Mouse (Mus musculus): ENCODE measurements around the gene Klhl32. TPM values are rescaled to one million over a fixed set of nuclear protein-coding genes. Genes with fewer than 3 reads are reported as not detected.
"Not testable (repeated sequence)": the region's sequence is repeated elsewhere in the genome, so short reads cannot be mapped to it uniquely, and the experiment has no call there.

Gene Klhl32
- polyA plus RNA-seq (2012; ENCODE audit: insufficient read depth, insufficient read length, low replicate concordance, missing spikeins), result not detected in 2 replicates

GRCm38 (mm10) chr4:24850401-24851325, at the start of gene Klhl32:
Gene Klhl32 (minus strand): TSS chr4:24851124.
- Histone ChIP-seq H3K4me3 (ENCODE audit: insufficient read depth, low read depth, low read length) (peak within 1 kb of the TSS; percentile 71), H3K27ac (ENCODE audit: insufficient read depth, low read depth, low read length) (peak within 1 kb of the TSS; percentile 79), H3K4me1 (ENCODE audit: control insufficient read depth, insufficient read depth, low read length) (peaks cover 2% of the 10 kb centered on the region; the same call in 1 of the 2 replicates)
- TF ChIP-seq POLR2A (IDR thresholded peaks at IDR 0.05; ENCODE audit: insufficient read depth, low read depth, low read length) (peak; percentile 65), CTCF (IDR thresholded peaks at IDR 0.05; ENCODE audit: insufficient read depth, low read depth, low read length) (no peak)
- under 1% methylated on average over 63 of the region's 63 CpGs for WGBS

GRCm38 (mm10) chr4:24899146-24899545, 48.2 kb upstream of the Klhl32 start:
- Histone ChIP-seq H3K4me3 (ENCODE audit: insufficient read depth, low read depth, low read length) (no peak overlapping the region), H3K4me1 (ENCODE audit: control insufficient read depth, insufficient read depth, low read length) (no peaks in the 10 kb centered on the region), H3K27ac (ENCODE audit: insufficient read depth, low read depth, low read length) (no peak overlapping the region)
- WGBS, result 21% methylated on average over 4 of the region's 4 CpGs
- no peak for TF ChIP-seq POLR2A (IDR thresholded peaks at IDR 0.05; ENCODE audit: insufficient read depth, low read depth, low read length)
- no peak for TF ChIP-seq CTCF (IDR thresholded peaks at IDR 0.05; ENCODE audit: insufficient read depth, low read depth, low read length)

GRCm38 (mm10) chr4:24898636-24899035, 47.7 kb upstream of the Klhl32 start:
- H3K4me1 ChIP-seq (ENCODE audit: control insufficient read depth, insufficient read depth, low read length), result no peaks in the 10 kb centered on the region
- no peak overlapping the region for H3K27ac ChIP-seq (ENCODE audit: insufficient read depth, low read depth, low read length)
- WGBS, result 20% methylated on average over 8 of the region's 8 CpGs
- TF ChIP-seq POLR2A (IDR thresholded peaks at IDR 0.05; ENCODE audit: insufficient read depth, low read depth, low read length), result no peak
- no peak for TF ChIP-seq CTCF (IDR thresholded peaks at IDR 0.05; ENCODE audit: insufficient read depth, low read depth, low read length)
- peak overlapping the region; percentile 37 for H3K4me3 ChIP-seq (ENCODE audit: insufficient read depth, low read depth, low read length)

- Histone ChIP-seq H3K4me3 (ENCODE audit: insufficient read depth, low read depth, low read length) (peak within 1 kb of the TSS; percentile 73), H3K4me1 (ENCODE audit: control insufficient read depth, insufficient read depth, low read length) (no peaks in the 10 kb centered on the region), H3K27ac (ENCODE audit: insufficient read depth, low read depth, low read length) (peak within 1 kb of the TSS; percentile 57)
- under 1% methylated on average over 58 of the region's 58 CpGs for WGBS
- TF ChIP-seq POLR2A (IDR thresholded peaks at IDR 0.05; ENCODE audit: insufficient read depth, low read depth, low read length) (peak; percentile 63), CTCF (IDR thresholded peaks at IDR 0.05; ENCODE audit: insufficient read depth, low read depth, low read length) (peak; percentile 96)
Observed at GRCm38 (mm10) chr4:24897851-24898515, 47.1 kb upstream of the Klhl32 start, which contains the start of gene Ndufaf4. Gene Ndufaf4 (plus strand): TSS chr4:24898083.

- Histone ChIP-seq H3K27ac (ENCODE audit: insufficient read depth, low read depth, low read length) (no peak overlapping the region), H3K4me1 (ENCODE audit: control insufficient read depth, insufficient read depth, low read length) (no peaks in the 10 kb centered on the region), H3K4me3 (ENCODE audit: insufficient read depth, low read depth, low read length) (peak overlapping the region; percentile 73)
- 5% methylated on average over 7 of the region's 7 CpGs for WGBS
- no peak for TF ChIP-seq POLR2A (IDR thresholded peaks at IDR 0.05; ENCODE audit: insufficient read depth, low read depth, low read length)
- no peak for TF ChIP-seq CTCF (IDR thresholded peaks at IDR 0.05; ENCODE audit: insufficient read depth, low read depth, low read length)
Observed at GRCm38 (mm10) chr4:24897351-24897750, 46.4 kb upstream of the Klhl32 start.

GRCm38 (mm10) chr4:24896829-24897228, 45.9 kb upstream of the Klhl32 start:
- H3K4me1 ChIP-seq (ENCODE audit: control insufficient read depth, insufficient read depth, low read length), result no peaks in the 10 kb centered on the region
- H3K4me3 ChIP-seq (ENCODE audit: insufficient read depth, low read depth, low read length), result no peak overlapping the region
- no peak overlapping the region for H3K27ac ChIP-seq (ENCODE audit: insufficient read depth, low read depth, low read length)
- 0% methylated on average over 1 of the region's 1 CpGs for WGBS
- TF ChIP-seq CTCF (IDR thresholded peaks at IDR 0.05; ENCODE audit: insufficient read depth, low read depth, low read length) (no peak), POLR2A (IDR thresholded peaks at IDR 0.05; ENCODE audit: insufficient read depth, low read depth, low read length) (no peak)

- no peak overlapping the region for H3K4me3 ChIP-seq (ENCODE audit: insufficient read depth, low read depth, low read length)
- no peaks in the 10 kb centered on the region for H3K4me1 ChIP-seq (ENCODE audit: control insufficient read depth, insufficient read depth, low read length)
- no peak overlapping the region for H3K27ac ChIP-seq (ENCODE audit: insufficient read depth, low read depth, low read length)
- WGBS, result 91% methylated on average over 4 of the region's 4 CpGs
- TF ChIP-seq POLR2A (IDR thresholded peaks at IDR 0.05; ENCODE audit: insufficient read depth, low read depth, low read length) (no peak), CTCF (IDR thresholded peaks at IDR 0.05; ENCODE audit: insufficient read depth, low read depth, low read length) (no peak)
Observed at GRCm38 (mm10) chr4:24894625-24895024, 43.7 kb upstream of the Klhl32 start.

- not testable (repeated sequence) for H3K27ac ChIP-seq (ENCODE audit: insufficient read depth, low read depth, low read length); H3K4me3 ChIP-seq (ENCODE audit: insufficient read depth, low read depth, low read length); H3K4me1 ChIP-seq (ENCODE audit: control insufficient read depth, insufficient read depth, low read length)
- WGBS, result 64% methylated on average over 2 of the region's 2 CpGs
Observed at GRCm38 (mm10) chr4:24892293-24892692, 41.4 kb upstream of the Klhl32 start.

GRCm38 (mm10) chr4:24889386-24889785, 38.5 kb upstream of the Klhl32 start:
- 58% methylated on average over 2 of the region's 2 CpGs for WGBS
- not testable (repeated sequence) for H3K4me1 ChIP-seq (ENCODE audit: control insufficient read depth, insufficient read depth, low read length); H3K4me3 ChIP-seq (ENCODE audit: insufficient read depth, low read depth, low read length); H3K27ac ChIP-seq (ENCODE audit: insufficient read depth, low read depth, low read length)

All from olfactory bulb, adult 2 months (tissue).